25 mouse cellular contexts compared by ENCODE assay signal in genomic region chr5:100587136-100587535, GRCm38 (mm10). TPM values are rescaled to one million over a fixed set of nuclear protein-coding genes. Genes with fewer than 3 reads are reported as not detected.
"Had no signal": no experiment of that assay in that cellular context is flagged by ENCODE, and none has a peak within 500 bp of the region (broad histone marks: within the 10 kb centered on the region; RNA-seq: fewer than 3 reads in every experiment).

No protein-coding gene starts in this region.

- ATAC-seq: liver, embryonic 12.5 days; midbrain, embryonic 13.5 days; midbrain, embryonic 16.5 days had no signal

- H3K4me2 ChIP-seq: kidney, embryonic 15.5 days; limb, embryonic 13.5 days; liver, embryonic 12.5 days; liver, embryonic 15.5 days; lung, embryonic 15.5 days; midbrain, embryonic 13.5 days; neural tube, embryonic 13.5 days; stomach, embryonic 15.5 days had no signal

- H3K9ac ChIP-seq: kidney, embryonic 15.5 days; limb, embryonic 13.5 days; liver, embryonic 12.5 days; liver, embryonic 15.5 days; lung, embryonic 15.5 days; midbrain, embryonic 13.5 days; neural tube, embryonic 13.5 days; stomach, embryonic 15.5 days had no signal

- H3K36me3 ChIP-seq: kidney, embryonic 15.5 days; limb, embryonic 10.5 days; limb, embryonic 13.5 days; liver, embryonic 12.5 days; liver, embryonic 15.5 days; lung, embryonic 15.5 days; midbrain, embryonic 10.5 days; midbrain, embryonic 13.5 days; neural tube, embryonic 13.5 days; stomach, embryonic 15.5 days had no signal

- H3K9me3 ChIP-seq: kidney, embryonic 15.5 days; limb, embryonic 10.5 days; limb, embryonic 13.5 days; liver, embryonic 12.5 days; liver, embryonic 15.5 days; lung, embryonic 15.5 days; megakaryocyte, embryonic 14.5 days; midbrain, embryonic 10.5 days; midbrain, embryonic 13.5 days; neural tube, embryonic 13.5 days; stomach, embryonic 15.5 days had no signal

- H3K27ac ChIP-seq: kidney, embryonic 15.5 days; limb, embryonic 10.5 days; limb, embryonic 13.5 days; liver, embryonic 12.5 days; liver, embryonic 15.5 days; lung, embryonic 15.5 days; midbrain, embryonic 10.5 days; midbrain, embryonic 13.5 days; neural tube, embryonic 13.5 days; stomach, embryonic 15.5 days had no signal

- DNase-seq: kidney, adult 8-10 months; kidney, postnatal 10 days; kidney, postnatal 36 days; liver; lung, postnatal 10 days; retina, postnatal 1 day; right cerebral cortex, postnatal 25 days; thymus, postnatal 25 days had no signal

- H3K4me1 ChIP-seq: kidney, embryonic 15.5 days; limb, embryonic 10.5 days; limb, embryonic 13.5 days; lung, embryonic 15.5 days; midbrain, embryonic 10.5 days; midbrain, embryonic 13.5 days; neural tube, embryonic 13.5 days; stomach, embryonic 15.5 days had no signal

- H3K27me3 ChIP-seq: kidney, embryonic 15.5 days; limb, embryonic 13.5 days; liver, embryonic 12.5 days; liver, embryonic 15.5 days; lung, embryonic 15.5 days; megakaryocyte, embryonic 14.5 days; midbrain, embryonic 13.5 days; neural tube, embryonic 13.5 days; stomach, embryonic 15.5 days had no signal

- H3K4me3 ChIP-seq: kidney, embryonic 15.5 days; limb, embryonic 10.5 days; limb, embryonic 13.5 days; liver, embryonic 12.5 days; liver, embryonic 15.5 days; lung, embryonic 15.5 days; megakaryocyte, embryonic 14.5 days; midbrain, embryonic 10.5 days; midbrain, embryonic 13.5 days; myocyte; neural tube, embryonic 13.5 days; stomach, embryonic 15.5 days had no signal

RNA-seq across cellular contexts. Expression of gene Plac8, which starts 15.1 kb away (rescaled TPM):
- total RNA-seq: layer of hippocampus, adult 8-10 months; layer of hippocampus, postnatal 10 days; left cerebral cortex, adult 8-10 months; left cerebral cortex, postnatal 25 days had no signal
- polyA plus RNA-seq: midbrain, embryonic 13.5 days had no signal
